Mouse (Mus musculus): ENCODE results near the gene Magi2. TPM values are rescaled to one million over a fixed set of nuclear protein-coding genes. Genes with fewer than 3 reads are reported as not detected.
A peak's percentile ranks its signal among the peaks of the same experiment; 100 is the strongest.

Gene Magi2
- polyA plus RNA-seq, 1 experiment from 2014 or later = 20.2 TPM

DNA sequence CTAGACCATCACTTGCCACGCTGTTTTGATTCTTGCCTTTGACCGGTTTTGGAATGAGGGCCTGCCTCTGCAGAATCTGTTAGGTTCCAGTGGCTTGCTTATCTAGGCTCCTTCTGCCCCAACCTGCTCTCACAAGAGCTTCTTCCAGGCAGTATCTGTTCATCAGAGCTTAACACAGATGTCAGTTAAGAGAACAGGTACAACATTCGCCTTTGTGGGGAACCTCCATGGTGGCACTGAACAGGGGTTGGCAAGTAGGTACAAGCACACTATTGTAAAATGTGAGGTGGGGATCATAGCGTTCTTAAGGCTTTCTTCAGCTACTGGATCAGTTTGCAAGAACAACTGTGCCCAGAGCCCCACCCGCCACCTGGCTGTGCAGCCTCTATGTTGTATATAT lies 1442.6 kb downstream of the Magi2 start:
- Histone ChIP-seq H3K36me3 (no peaks in the 10 kb centered on the region), H3K4me1 (no peaks in the 10 kb centered on the region), H3K9me3 (no peaks in the 10 kb centered on the region), H3K27me3 (no peaks in the 10 kb centered on the region), H3K27ac (replicated peaks) (no peak overlapping the region), H3K4me2 (replicated peaks) (no peak overlapping the region), H3K4me3 (no peak overlapping the region), H3K9ac (replicated peaks) (no peak overlapping the region)
- ATAC-seq (ENCODE audit: low FRiP score, low read depth) = no peak
- WGBS = 86% methylated on average over 5 of the region's 5 CpGs

DNA sequence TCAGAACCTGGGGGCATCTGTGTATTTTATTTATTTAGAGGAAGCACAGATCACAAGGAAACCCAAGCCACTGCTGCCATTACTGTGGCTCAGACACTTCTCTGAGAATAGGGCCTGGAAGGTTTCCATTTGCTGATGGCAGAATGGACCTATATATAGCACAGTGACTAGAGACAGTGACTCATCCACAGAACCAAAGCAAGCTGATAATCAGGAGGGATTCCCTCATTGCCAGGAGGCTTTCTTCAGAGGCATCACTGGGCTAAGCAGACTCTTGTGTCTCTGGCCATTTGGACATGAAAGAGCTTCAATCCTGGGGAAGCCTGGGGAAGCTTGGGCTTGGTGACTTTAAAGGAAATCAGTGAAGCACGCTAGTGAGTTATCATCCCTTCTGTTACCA lies 1445.0 kb downstream of the Magi2 start:
- Histone ChIP-seq H3K9me3 (no peaks in the 10 kb centered on the region), H3K4me3 (no peak overlapping the region), H3K27ac (replicated peaks) (no peak overlapping the region), H3K4me1 (peaks cover 10% of the 10 kb centered on the region), H3K36me3 (no peaks in the 10 kb centered on the region), H3K9ac (replicated peaks) (no peak overlapping the region), H3K27me3 (no peaks in the 10 kb centered on the region), H3K4me2 (replicated peaks) (no peak overlapping the region)
- no peak for ATAC-seq (ENCODE audit: low FRiP score, low read depth)
- WGBS = 52% methylated on average over 1 of the region's 1 CpGs

DNA sequence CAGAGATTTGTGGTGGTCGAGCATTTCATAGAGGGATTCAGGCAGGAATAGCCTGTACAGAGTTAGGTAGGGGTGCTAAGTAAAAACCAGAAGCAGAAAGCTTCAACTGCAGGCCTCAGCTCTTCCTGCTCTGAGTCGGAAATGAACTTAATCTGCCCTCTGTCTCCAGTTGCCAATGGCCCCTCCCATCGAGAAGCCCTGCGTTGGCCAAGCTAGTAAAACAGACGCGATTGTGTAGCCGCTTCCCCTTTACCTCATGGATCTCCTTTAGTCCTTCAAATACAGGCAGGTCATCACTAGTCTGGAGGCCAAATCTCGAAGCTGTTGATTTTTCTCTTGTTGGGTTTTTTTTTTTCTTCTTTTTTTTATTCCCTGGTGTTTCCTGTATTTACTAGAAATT lies 1447.7 kb downstream of the Magi2 start:
- ATAC-seq (ENCODE audit: low FRiP score, low read depth) = no peak
- H3K36me3 ChIP-seq = no peaks in the 10 kb centered on the region
- H3K4me3 ChIP-seq = no peak overlapping the region
- H3K4me2 ChIP-seq (replicated peaks) = no peak overlapping the region
- no peaks in the 10 kb centered on the region for H3K27me3 ChIP-seq
- H3K9ac ChIP-seq (replicated peaks) = no peak overlapping the region
- WGBS = 78% methylated on average over 8 of the region's 8 CpGs
- no peak overlapping the region for H3K27ac ChIP-seq (replicated peaks)
- peaks cover 13% of the 10 kb centered on the region for H3K4me1 ChIP-seq
- H3K9me3 ChIP-seq = no peaks in the 10 kb centered on the region

DNA sequence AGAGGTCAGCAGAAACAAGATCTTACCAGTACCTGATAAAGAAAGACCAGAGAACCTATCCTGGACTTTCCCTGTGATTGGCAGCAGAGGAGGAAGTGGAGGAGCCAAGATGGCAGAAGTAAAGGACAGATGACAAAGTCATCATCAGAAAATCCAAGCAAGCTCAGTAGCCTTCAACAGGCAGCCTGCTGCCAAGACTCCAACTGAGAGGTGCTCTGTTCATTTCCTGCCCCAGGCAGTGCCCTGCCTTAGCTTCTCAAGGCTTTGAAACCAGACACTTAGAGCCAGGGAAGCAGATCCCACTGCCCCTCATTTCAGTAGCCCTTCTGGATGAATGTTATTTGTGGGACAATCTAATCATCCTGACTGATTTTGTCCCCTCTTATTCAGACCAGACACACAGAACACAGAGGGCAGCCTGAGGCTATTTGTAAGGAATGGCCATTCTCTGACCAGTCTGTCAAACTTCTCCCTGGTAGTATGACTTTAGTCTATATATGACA lies 1448.4 kb downstream of the Magi2 start:
- H3K4me2 ChIP-seq (replicated peaks) = no peak overlapping the region
- no peaks in the 10 kb centered on the region for H3K27me3 ChIP-seq
- H3K4me3 ChIP-seq = no peak overlapping the region
- no peaks in the 10 kb centered on the region for H3K9me3 ChIP-seq
- no peaks in the 10 kb centered on the region for H3K36me3 ChIP-seq
- peaks cover 13% of the 10 kb centered on the region for H3K4me1 ChIP-seq
- no peak overlapping the region for H3K27ac ChIP-seq (replicated peaks)
- H3K9ac ChIP-seq (replicated peaks) = no peak overlapping the region
- ATAC-seq (ENCODE audit: low FRiP score, low read depth) = no peak

DNA sequence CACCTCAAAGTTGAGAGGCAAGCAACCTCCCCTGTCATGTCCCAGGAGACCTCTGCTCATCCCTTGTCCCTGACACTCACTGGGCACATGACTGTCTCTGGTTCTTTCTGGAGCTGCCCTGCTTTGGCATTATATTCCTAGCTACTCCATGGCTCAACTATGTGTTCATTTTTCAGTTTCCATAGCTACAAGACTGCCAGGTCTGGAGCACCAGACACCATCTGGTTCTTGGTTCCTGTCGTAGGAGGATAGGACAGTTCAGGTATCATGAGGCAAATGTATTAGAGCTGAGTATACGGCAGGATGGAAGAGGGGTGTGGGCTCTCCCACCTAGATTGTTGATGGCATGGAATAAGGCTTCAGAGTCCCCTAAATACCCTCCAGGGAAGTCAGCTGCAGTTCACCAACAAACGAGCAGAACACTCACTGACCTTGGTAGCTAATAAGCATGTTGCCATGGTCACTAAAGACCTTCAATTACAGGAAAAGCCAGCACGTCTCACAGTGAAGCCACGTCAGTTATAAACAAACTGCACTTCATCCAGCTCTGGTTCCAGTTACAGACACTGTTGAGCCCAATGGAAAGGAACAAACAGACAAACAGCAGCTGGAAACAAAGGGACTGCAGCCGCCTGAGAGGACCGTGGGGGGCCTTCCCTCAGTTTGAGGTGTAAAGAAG lies 1449.5 kb downstream of the Magi2 start:
- H3K27ac ChIP-seq (replicated peaks) = peak overlapping the region; percentile 20; the same call in 1 of the 2 replicates
- no peak overlapping the region for H3K4me2 ChIP-seq (replicated peaks)
- H3K27me3 ChIP-seq = no peaks in the 10 kb centered on the region
- H3K4me1 ChIP-seq = peaks cover 14% of the 10 kb centered on the region
- WGBS = 24% methylated on average over 7 of the region's 7 CpGs
- no peaks in the 10 kb centered on the region for H3K36me3 ChIP-seq
- no peaks in the 10 kb centered on the region for H3K9me3 ChIP-seq
- no peak overlapping the region for H3K9ac ChIP-seq (replicated peaks)
- ATAC-seq (ENCODE audit: low FRiP score, low read depth) = peak; percentile 44; the same call in 1 of the 2 replicates
- no peak overlapping the region for H3K4me3 ChIP-seq

DNA sequence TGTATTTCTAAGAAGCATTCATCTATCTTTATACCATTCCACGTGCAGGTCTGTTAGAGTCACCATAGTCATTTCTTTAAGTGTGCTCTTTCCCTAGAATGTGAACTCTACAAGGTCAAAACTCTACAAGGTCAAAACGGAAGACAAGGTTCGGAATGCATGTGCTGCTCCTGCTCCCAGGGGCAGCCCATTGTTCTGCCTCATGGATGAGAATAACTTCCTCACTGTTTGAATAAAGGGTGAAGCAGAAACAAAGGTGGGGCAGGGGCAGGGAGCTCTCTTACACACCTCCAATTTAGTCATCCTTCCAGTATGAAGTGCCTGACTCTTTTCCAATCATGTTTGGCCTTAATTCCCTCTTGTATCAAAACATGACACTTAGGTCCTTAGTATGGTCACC lies 1450.4 kb downstream of the Magi2 start:
- Histone ChIP-seq H3K36me3 (no peaks in the 10 kb centered on the region), H3K4me2 (replicated peaks) (no peak overlapping the region), H3K9ac (replicated peaks) (no peak overlapping the region), H3K9me3 (no peaks in the 10 kb centered on the region), H3K27me3 (no peaks in the 10 kb centered on the region), H3K27ac (replicated peaks) (peak overlapping the region; percentile 20; the same call in 1 of the 2 replicates), H3K4me3 (no peak overlapping the region), H3K4me1 (peaks cover 21% of the 10 kb centered on the region)
- no peak for ATAC-seq (ENCODE audit: low FRiP score, low read depth)
- 60% methylated on average over 3 of the region's 3 CpGs for WGBS

DNA sequence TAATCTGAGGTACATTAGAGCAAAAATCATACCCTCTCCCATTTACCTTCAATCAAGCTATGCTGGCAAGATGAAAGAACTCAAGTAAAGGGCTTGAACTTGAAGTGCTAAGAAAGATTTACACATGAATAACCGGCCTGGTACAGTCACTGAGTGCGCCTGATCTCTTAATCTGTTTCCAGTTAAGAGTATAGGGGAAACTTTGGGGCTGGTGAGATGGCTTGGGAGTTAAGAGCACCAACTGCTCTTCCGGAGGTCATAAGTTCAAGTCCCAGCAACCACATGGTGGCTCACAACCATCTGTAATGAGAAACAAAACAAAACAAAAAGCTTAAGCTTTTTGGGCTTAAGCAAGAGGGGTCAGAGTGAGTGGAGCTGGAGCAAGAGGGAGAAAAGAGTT lies 1451.7 kb downstream of the Magi2 start:
- no peak overlapping the region for H3K4me2 ChIP-seq (replicated peaks)
- H3K4me1 ChIP-seq = peaks cover 21% of the 10 kb centered on the region
- no peak overlapping the region for H3K27ac ChIP-seq (replicated peaks)
- no peak for ATAC-seq (ENCODE audit: low FRiP score, low read depth)
- H3K27me3 ChIP-seq = no peaks in the 10 kb centered on the region
- WGBS = 54% methylated on average over 3 of the region's 3 CpGs
- no peaks in the 10 kb centered on the region for H3K36me3 ChIP-seq
- no peak overlapping the region for H3K9ac ChIP-seq (replicated peaks)
- H3K4me3 ChIP-seq = no peak overlapping the region
- no peaks in the 10 kb centered on the region for H3K9me3 ChIP-seq

DNA sequence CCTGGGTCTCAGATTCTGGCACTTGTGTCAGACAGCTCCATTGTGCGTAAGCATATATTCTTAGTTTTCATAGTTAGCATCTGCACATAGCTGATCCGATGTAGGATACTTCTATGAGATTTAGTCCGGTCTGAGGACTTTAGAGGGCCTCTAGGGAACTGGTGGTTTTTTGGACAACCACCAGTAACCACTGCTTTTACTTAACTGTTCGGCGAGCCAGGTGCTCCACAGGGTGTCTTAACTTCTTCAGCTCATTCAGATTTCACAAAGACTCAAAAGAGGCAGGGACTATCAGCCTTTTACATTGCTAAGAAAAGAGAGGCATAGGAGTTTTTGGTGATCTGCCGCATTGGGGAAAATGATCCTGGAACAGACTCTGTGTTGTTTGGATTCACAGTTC lies 1453.1 kb downstream of the Magi2 start:
- Histone ChIP-seq H3K4me3 (no peak overlapping the region), H3K27me3 (no peaks in the 10 kb centered on the region), H3K9ac (replicated peaks) (no peak overlapping the region), H3K4me1 (peaks cover 21% of the 10 kb centered on the region), H3K36me3 (no peaks in the 10 kb centered on the region), H3K4me2 (replicated peaks) (no peak overlapping the region), H3K9me3 (no peaks in the 10 kb centered on the region), H3K27ac (replicated peaks) (no peak overlapping the region)
- WGBS = 90% methylated on average over 6 of the region's 6 CpGs
- no peak for ATAC-seq (ENCODE audit: low FRiP score, low read depth)

DNA sequence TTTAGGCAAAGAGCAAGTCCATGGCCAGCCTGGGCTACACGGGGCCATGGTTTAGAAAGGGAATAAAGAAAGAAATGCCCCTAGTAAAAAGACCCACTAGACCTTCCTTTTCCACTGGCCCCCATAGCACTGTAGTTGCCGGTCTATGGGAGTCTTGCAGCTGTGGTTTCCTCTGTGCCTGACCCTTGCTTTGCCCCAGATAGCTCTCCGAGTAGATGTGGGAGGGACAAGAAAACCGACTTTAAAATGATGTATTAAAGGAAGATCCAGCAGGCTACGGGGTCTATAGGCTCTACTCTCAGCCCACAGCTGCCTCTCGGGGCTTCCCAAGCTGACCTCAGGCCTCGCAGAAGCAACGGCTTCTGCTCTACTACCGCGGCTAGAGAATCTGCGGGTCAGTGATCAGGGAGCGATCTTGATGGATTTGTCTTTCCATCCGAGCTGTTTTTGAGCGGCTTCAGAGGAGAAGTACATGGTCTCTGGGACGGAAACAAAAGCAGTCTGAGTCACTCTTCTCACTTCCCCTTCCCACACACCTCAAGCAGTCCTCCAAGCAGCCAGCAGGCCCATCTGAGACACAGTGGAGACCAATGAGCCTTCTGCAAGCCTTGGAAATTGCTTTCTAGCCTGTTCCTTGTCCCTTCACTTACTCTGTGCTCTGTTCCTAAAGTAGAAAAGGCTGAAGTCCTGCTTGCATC lies 1454.1 kb downstream of the Magi2 start:
- ATAC-seq (ENCODE audit: low FRiP score, low read depth) = no peak
- Histone ChIP-seq H3K27ac (replicated peaks) (no peak overlapping the region), H3K4me2 (replicated peaks) (no peak overlapping the region), H3K4me3 (no peak overlapping the region), H3K4me1 (peaks cover 20% of the 10 kb centered on the region), H3K27me3 (no peaks in the 10 kb centered on the region), H3K36me3 (no peaks in the 10 kb centered on the region), H3K9ac (replicated peaks) (no peak overlapping the region), H3K9me3 (no peaks in the 10 kb centered on the region)
- 92% methylated on average over 15 of the region's 15 CpGs for WGBS

DNA sequence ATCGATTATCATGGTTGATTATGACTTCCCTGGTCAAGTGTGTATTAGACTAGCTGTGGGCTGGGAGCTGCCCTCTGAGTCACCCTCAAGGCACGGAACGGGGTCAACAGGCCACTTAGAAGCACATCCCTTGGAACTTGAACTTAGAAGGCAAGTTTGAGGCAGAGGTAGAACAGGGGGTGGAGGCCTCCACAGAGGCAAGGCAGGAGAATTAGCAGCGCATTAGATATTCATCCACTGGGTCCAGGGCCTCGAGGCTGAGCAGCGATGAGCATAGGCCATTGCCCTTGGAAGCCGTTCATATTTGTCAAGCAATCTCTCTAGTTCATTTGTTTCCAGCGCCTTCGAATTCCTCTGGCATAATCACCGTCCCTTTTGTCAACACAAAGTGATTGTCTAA lies 1454.8 kb downstream of the Magi2 start:
- H3K36me3 ChIP-seq = no peaks in the 10 kb centered on the region
- H3K4me1 ChIP-seq = peaks cover 13% of the 10 kb centered on the region
- no peaks in the 10 kb centered on the region for H3K9me3 ChIP-seq
- ATAC-seq (ENCODE audit: low FRiP score, low read depth) = no peak
- no peak overlapping the region for H3K4me3 ChIP-seq
- no peaks in the 10 kb centered on the region for H3K27me3 ChIP-seq
- no peak overlapping the region for H3K4me2 ChIP-seq (replicated peaks)
- H3K27ac ChIP-seq (replicated peaks) = 0 out of 2 replicates have a peak overlapping the region, but pooled peaks have one; percentile 3
- no peak overlapping the region for H3K9ac ChIP-seq (replicated peaks)
- WGBS = 81% methylated on average over 10 of the region's 10 CpGs

DNA sequence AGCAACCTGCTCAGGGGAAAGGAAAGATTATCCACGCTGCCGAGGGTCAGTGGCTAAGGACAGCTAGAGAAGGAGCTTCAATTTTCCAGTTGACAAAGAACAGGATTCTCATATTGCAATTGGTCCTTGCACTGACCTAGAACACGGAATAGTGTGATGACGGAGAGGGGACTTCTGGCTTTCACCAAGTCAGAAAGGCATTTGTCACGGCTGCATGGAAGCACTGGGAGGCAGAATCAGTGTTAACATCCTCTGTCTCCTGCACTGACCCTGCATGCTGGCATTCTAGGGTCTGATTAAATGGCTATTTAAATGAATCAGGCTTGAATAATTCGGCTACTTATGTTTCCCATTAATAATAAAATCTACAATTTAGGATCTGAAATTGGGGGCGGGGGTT lies 1455.4 kb downstream of the Magi2 start:
- no peaks in the 10 kb centered on the region for H3K27me3 ChIP-seq
- H3K4me1 ChIP-seq = 0 out of 2 replicates have a peak, but pooled peaks cover 8% of the 10 kb centered on the region
- H3K9ac ChIP-seq (replicated peaks) = no peak overlapping the region
- H3K4me2 ChIP-seq (replicated peaks) = no peak overlapping the region
- WGBS = 70% methylated on average over 7 of the region's 7 CpGs
- no peaks in the 10 kb centered on the region for H3K9me3 ChIP-seq
- no peaks in the 10 kb centered on the region for H3K36me3 ChIP-seq
- no peak for ATAC-seq (ENCODE audit: low FRiP score, low read depth)
- no peak overlapping the region for H3K4me3 ChIP-seq
- 0 out of 2 replicates have a peak overlapping the region, but pooled peaks have one; percentile 3 for H3K27ac ChIP-seq (replicated peaks)

DNA sequence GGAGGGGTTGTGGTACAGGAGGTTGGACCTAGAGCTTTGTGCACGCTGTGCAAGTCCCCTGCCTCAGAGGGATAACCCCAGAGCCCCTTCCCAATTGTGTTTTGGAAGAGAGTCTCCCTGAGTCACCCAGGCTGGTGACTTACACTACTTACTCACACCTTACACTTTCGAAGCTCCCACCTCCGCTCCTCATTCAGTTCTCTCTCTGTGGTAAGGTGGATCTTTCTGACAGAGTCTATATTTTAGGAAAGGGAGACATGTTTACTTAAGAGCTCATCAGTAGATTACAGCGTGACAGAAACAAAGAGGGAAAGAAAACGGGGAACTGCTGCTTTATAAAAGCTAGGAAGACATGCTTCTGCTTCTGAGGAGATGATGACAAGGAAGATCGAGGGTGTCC lies 1457.3 kb downstream of the Magi2 start:
- H3K9ac ChIP-seq (replicated peaks) = no peak overlapping the region
- H3K9me3 ChIP-seq = no peaks in the 10 kb centered on the region
- ATAC-seq (ENCODE audit: low FRiP score, low read depth) = no peak
- H3K4me2 ChIP-seq (replicated peaks) = no peak overlapping the region
- no peaks in the 10 kb centered on the region for H3K27me3 ChIP-seq
- WGBS = 74% methylated on average over 6 of the region's 6 CpGs
- H3K4me3 ChIP-seq = no peak overlapping the region
- 0 out of 2 replicates have a peak, but pooled peaks cover 8% of the 10 kb centered on the region for H3K4me1 ChIP-seq
- no peak overlapping the region for H3K27ac ChIP-seq (replicated peaks)
- H3K36me3 ChIP-seq = no peaks in the 10 kb centered on the region

Data from midbrain, embryonic 12.5 days (tissue).